Mouse (Mus musculus) layer of hippocampus, adult 2 months (tissue): ENCODE data around the gene Abhd16a. TPM values are rescaled to one million over a fixed set of nuclear protein-coding genes. Genes with fewer than 3 reads are reported as not detected.

Experiments used
- DNase-seq, 2 experiments: peaks; one replicate each; pipeline ENCODE4 v3.0.0; 2022; ENCODE audit warnings: low spot score in 2 of 2
- H3K27ac ChIP-seq: fragments of 200-600 bp; 2 replicates; pipeline ENCODE4 v1.8.1; 2022
- H3K4me3 ChIP-seq: fragments of 200-600 bp; 2 replicates; pipeline ENCODE4 v1.8.1; 2022; ENCODE audit warnings: mild to moderate bottlenecking
- CTCF ChIP-seq: fragments of 200-600 bp; conservative IDR thresholded peaks from 2 replicates; pipeline ENCODE4 v1.8.1; 2022; ENCODE audit warnings: antibody characterized with exemption, mild to moderate bottlenecking, moderate library complexity
- total RNA-seq, 2 experiments: library from RNA; stranded (reverse); gene quantifications; 2 replicates each; pipeline ENCODE4 v1.2.3; 2021

Abhd16a gene
- total RNA-seq, 2 experiments from 2014 or later = 110 to 113 TPM

DNA sequence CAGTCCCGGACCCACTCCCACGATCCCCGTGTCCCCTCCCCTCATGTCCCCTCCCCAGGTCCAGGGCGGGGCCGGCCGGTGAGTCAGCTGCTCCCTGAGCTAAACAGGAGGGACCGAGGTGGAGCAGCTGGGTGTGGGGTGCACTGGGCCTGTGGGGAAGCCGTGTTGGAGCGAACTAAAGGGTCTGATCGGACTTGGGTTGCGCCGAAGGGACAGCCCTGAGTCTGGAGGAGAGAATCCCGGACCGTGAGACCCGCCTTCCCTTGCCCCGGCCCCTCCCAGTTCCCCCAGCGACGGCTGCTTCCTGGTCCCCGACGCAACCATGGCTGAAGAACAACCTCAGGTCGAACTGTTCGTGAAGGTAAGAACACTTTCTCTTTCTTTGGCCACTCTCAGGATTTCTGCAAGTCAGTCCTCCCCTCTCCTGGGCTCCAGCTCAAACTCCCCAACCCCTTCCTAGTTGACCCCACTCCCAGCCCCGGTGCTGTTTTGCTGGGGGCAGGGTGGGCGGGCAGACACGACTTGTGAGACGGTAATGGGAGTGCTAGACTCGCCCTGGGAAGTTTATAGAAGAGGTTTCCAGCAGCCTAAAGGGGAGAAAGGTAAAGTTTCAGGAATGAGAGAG is 38.8 kb upstream of the Abhd16a start:
- H3K27ac ChIP-seq = peak overlapping the region; percentile 87
- TF ChIP-seq CTCF = no peak
- H3K4me3 ChIP-seq = peak overlapping the region; percentile 53
- no peak for DNase-seq

DNA sequence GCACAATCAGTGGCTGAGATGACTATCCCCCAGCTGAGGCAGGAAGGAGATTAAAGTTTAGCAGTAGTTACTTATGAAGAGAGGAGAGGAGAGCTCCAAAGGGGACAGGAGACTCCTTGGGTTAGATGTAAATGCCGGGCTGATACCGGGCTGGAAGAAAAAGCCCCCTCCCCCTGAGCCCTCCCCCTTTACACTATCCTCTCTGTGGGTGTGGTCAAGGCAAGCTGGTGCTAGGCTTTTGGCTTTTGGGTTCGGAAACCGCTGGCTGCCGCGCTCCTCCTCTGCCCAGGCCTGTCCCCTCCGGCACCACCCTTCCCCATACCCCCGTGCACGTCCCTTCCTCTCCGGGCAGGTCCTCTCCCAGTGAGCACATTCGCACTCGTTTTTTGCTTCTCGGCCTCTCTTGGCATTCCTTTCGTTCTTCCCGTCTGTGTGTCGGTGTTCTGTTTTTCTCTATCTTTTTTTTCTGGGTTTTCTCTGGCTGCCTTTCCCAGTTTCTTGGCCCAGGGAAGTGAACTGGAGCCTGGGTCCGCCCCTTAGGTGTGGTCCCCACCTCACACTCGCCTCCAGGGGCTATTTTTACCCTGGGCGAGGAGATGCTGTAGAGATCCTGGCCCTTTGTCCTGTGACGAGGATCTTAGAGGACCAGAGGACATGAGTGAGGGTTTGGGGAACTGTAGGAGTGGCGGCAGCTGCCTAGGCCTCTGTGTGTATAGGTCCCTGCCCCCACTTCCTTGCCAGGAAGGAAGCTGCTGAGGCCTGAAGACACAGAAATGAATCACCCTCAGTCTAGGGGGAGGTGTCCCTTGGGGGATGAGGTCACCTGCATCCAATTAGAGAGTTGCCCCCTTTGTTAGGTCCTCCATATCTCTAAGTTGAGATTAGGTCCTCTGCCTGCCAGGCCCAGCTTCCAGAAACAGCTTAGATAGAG is 37.6 kb upstream of the Abhd16a start:
- peak overlapping the region; percentile 43 for H3K4me3 ChIP-seq
- TF ChIP-seq CTCF = no peak
- DNase-seq = no peak
- H3K27ac ChIP-seq = peak overlapping the region; percentile 82

DNA sequence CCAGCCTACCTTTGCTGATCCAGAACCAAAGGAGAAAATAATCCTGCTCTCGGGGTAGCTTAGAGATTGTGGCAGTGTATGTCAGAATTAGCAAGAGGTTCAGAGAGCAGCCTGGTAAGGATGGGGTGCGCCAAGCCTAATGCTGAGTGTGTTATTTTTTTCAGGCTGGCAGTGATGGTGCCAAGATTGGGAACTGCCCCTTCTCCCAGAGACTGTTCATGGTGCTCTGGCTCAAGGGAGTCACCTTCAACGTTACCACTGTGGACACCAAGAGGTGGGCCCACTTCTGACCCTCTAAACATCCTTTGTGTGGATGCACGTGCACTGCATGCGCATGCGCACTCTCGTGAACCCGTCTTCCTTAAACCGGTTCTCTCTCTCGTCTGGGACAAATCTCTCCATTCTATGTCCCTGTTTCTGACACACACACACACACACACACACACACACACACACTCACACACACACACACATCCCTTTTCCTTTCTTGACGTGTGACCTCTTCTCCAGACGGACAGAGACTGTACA is 36.7 kb upstream of the Abhd16a start:
- Histone ChIP-seq H3K4me3 (no peak overlapping the region), H3K27ac (peak overlapping the region; percentile 82; the same call in 1 of the 2 replicates)
- DNase-seq = no peak
- no peak for TF ChIP-seq CTCF

DNA sequence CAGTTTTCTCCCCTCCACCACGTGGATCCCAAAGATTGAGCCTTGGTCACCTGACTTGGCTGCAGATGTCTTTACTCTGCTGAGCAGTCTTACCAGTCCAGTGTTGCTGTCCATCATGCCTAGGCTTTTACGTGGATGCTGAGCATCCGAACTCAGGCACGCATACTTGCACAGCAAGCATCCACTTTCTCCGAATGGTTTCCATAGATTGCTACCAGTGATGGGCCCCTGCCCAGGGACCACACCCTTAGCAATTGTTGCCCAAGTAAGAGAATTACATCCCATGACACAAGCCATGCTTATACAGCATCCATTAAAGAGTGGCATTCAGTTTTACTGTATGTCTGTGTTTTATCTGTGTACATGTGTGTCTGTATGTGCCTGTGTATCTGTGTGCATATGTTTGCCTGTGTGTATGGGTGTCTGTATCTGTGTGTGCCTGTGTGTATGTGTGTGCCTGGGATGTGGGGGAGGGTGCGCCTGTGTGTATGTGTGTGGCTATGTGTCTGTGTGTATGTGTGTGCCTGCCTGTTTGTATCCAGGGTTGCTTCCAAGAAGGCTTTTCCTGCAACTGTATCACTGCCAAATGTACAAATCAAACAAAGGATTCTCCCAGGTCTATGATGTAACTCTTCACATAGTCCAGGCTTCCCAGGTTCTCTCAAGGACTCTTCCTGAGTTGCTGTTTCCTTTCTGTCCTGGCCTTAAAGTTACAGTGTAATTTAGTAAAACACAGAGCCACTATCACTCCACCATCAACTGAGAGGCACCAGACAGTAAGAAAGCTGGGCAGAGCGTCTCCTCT is 33.2 kb upstream of the Abhd16a start:
- DNase-seq = no peak
- TF ChIP-seq CTCF = no peak
- H3K4me3 ChIP-seq = no peak overlapping the region
- H3K27ac ChIP-seq = no peak overlapping the region

DNA sequence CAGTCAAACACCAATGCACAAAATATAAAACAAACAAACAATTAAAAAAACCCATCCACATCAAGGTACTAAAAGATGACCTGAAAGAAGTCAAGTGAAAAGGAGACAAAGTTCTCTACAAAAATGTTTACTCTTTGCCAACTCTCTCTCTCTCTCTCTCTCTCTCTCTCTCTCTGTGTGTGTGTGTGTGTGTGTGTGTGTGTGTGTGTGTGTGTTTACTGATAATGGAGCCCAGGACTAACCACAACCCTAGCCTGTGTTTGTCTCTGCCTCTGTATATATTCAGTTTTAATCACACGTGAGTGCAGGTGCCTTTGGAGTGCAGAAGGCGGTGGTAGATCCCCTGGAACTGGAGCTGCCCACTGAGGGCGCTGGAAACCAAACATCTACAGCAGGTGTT is 32.0 kb upstream of the Abhd16a start:
- no peak for TF ChIP-seq CTCF
- DNase-seq = no peak
- Histone ChIP-seq H3K27ac (no peak overlapping the region), H3K4me3 (no peak overlapping the region)

DNA sequence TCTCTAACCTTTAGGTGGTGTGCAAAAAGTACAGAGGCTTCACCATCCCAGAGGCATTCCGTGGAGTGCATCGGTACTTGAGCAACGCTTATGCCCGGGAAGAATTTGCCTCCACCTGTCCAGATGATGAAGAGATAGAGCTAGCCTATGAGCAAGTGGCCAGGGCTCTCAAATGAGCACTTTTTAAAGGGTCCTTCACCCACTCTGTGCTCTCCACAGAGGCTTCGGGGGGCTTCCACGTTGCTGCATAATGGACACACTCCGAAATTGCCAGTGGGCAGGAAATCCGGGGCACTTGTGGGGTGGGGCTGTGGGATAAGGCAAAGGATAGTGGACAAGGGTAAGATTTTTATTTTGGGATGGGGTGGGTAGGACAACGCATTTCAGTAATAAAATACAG is 30.7 kb upstream of the Abhd16a start:
- Histone ChIP-seq H3K27ac (no peak overlapping the region), H3K4me3 (no peak overlapping the region)
- DNase-seq = no peak
- TF ChIP-seq CTCF = no peak

DNA sequence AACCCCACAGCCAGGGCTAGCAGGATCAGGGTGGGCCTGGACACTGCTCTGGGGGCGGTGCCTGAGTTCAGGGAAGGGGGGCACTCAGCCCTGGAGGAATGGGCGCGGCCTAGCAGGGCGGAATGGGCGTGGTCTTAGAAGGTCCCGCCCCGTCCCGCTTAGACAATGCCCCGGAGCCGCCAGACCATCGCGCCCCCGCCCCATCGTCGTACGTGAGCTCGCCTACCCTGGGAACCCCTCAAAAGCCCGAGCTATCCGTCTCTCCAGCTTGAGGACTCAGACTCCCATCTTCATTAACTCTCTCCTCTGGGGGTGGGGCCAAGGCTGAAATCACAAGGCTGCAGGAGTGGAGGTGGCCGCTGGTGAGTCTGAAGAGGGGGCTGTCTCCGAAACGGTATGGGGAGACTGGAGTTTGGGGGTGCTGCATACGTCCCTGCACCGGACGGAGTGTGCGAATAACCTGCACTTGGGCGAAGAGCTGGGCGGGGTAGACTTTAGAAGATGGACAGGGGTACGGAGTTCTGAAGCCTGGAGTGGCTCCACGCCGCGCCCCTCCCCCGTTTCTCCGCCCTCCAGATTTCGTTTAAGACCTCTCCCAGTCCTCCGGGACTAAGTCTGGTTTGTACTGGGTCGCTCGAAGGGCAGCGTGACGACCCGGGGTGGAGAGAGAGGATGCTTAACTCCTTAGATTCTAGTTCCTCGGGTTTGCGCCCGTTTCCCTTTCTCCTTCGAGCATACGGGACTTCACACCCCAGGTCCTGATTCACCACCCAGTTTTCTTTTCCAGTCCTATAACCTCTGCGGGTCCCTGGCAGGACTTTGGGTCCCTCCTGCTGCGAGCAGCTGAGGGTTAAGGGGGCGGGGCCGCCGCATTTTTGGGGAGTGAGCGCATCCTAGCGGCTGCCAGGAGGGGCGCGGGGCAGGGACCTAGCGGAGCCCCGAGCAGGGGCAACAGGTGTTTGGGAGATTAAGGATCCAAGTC is 29.9 kb upstream of the Abhd16a start, which contains the start of gene Ddah2:
TSS of gene Ddah2 (plus strand) at position 125 of the 982 bp plus-strand sequence.
- peak; percentile 83 for TF ChIP-seq CTCF
- H3K27ac ChIP-seq = peak within 1 kb of the TSS; percentile 69
- peak; percentile 62 to 73 for DNase-seq
- H3K4me3 ChIP-seq = peak within 1 kb of the TSS; percentile 62

DNA sequence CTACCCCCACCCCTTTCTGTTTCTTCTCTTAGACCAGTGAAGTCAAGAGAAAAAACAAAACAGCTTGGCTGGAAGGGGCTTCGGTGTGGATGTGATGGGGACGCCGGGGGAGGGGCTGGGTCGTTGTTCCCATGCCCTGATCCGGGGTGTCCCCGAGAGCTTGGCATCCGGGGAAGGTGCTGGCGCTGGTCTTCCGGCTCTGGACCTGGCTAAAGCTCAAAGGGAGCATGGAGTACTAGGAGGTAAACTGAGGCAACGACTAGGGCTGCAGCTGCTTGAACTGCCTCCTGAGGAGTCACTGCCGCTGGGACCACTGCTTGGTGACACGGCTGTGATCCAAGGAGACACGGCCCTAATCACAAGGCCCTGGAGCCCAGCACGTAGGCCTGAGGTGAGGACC is 29.0 kb upstream of the Abhd16a start:
- no peak for DNase-seq
- Histone ChIP-seq H3K27ac (no peak overlapping the region), H3K4me3 (peak overlapping the region; percentile 62)
- no peak for TF ChIP-seq CTCF

DNA sequence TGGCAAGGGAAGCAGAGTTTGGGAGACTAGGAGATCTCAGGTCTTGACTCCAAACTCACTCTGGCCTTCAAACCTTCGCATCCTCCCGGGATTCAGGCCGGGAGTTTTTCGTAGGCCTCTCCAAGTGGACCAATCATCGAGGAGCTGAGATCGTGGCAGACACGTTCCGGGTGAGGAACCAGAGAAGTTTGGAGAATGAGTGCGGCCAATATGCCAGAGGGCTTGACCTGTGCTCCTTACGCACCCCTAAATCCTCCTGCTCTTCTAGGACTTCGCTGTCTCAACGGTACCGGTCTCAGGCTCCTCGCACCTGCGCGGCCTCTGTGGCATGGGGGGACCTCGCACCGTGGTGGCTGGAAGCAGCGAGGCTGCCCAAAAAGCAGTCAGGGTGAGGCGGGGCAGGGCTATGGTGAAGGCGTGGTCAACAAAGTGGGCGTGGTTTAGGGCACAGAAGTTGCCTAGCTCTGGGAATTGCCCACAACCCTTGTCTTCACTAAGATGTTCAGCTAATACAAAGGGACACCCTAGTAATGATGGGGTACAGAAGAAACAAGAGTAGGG is 28.2 kb upstream of the Abhd16a start:
- TF ChIP-seq CTCF = no peak
- no peak overlapping the region for H3K27ac ChIP-seq
- H3K4me3 ChIP-seq = no peak overlapping the region
- DNase-seq = no peak

DNA sequence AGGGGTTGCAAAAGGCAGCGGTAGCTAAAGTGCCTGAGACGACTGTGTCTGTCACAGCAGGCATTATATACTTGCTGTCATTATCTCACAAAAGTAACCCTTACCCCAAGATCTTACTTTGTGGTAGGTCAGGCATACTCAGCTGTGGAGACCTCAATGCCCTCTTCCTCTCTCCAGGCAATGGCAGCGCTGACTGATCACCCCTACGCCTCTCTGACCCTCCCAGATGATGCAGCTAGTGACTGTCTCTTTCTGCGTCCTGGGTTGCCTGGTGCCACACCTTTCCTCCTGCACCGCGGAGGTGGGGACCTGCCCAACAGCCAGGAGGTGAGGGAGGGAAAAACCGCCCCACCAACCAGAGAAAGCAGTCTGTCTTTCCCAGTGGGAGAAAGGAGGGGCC is 27.8 kb upstream of the Abhd16a start:
- no peak overlapping the region for H3K4me3 ChIP-seq
- no peak for TF ChIP-seq CTCF
- no peak for DNase-seq
- no peak overlapping the region for H3K27ac ChIP-seq

DNA sequence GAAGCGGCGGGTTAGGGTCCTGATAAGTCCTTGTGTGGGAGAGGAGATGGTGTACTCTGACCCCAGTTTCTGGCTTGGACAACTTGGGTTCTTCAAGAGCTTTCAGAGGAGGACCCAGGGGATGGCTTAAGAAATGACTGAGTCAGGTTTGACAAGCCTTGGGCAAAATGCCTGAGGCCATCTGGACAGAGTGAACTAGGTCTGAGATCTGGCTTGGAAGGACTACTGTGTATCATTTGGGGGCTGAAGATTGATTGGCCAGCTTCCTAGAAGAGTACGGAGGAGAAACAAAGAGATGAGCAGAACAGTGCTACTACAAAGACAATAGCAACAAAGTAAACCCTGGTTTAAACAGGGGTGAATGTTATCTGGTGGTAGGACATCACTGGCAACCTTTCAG is 25.6 kb upstream of the Abhd16a start:
- Histone ChIP-seq H3K27ac (no peak overlapping the region), H3K4me3 (no peak overlapping the region)
- DNase-seq = no peak
- TF ChIP-seq CTCF = no peak

DNA sequence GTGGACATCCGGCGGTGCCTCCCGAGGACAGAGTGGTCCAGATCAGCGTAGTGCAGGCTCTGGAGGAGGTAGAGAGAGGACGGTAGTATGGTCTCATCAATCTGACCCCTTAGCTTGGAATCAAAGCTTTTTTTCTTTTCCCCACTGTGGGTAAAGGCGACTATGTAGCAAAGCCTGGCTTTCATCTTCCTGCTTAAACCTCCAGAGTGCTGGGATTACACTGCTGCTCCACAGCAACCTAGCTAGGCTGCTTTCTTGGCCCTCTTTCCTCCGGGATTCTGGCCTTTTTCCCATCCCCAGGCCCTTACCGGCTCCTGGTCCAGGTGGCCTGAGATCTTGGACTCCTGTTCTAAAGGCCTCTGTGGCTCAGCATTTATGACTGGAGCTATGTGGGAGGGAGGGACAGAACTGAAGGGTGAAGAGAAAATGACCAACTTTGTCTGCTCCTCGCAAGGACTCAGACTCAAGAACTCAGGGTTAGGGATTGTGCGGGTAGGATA is 24.6 kb upstream of the Abhd16a start:
- TF ChIP-seq CTCF = no peak
- H3K4me3 ChIP-seq = no peak overlapping the region
- H3K27ac ChIP-seq = no peak overlapping the region
- no peak for DNase-seq
